Mouse (Mus musculus): ENCODE measurements at regions not wholly inside any gene's neighbourhood (a gene's known extent, or its start where the extent isn't known, plus 50 kb on each side); places are given as distances from the start of the nearest gene placed in this dataset.
A peak's percentile ranks its signal among the peaks of the same experiment; 100 is the strongest.

- Histone ChIP-seq H3K4me1 (replicated peaks; ENCODE audit: control insufficient read depth, insufficient read depth, low read length) (no peaks in the 10 kb centered on the region), H3K36me3 (replicated peaks; ENCODE audit: control insufficient read depth, insufficient read depth) (no peaks in the 10 kb centered on the region), H3K9me3 (ENCODE audit: control insufficient read depth, low read length) (no peaks in the 10 kb centered on the region), H3K9ac (no peak overlapping the region), H3K27me3 (ENCODE audit: control insufficient read depth, insufficient read depth, low read length) (no peaks in the 10 kb centered on the region), H3K4me2 (replicated peaks) (no peak overlapping the region), H3K4me3 (replicated peaks; ENCODE audit: low read length) (no peak overlapping the region), H3K27ac (no peak overlapping the region)
- WGBS = 64% methylated on average over 3 of the region's 3 CpGs
- DNase-seq (ENCODE audit: low spot score) (no peak), ATAC-seq (ENCODE audit: low FRiP score) (peak; percentile 60; the same call in 1 of the 2 replicates)
These were observed 232.0 kb downstream of the Rab28 start for GRCm38 (mm10) chr5:41476001-41476400.

GRCm38 (mm10) chr5:41445512-41446005 is 262.4 kb downstream of the Rab28 start:
- 65% methylated on average over 2 of the region's 2 CpGs for WGBS
- H3K4me1 ChIP-seq (replicated peaks; ENCODE audit: control insufficient read depth, insufficient read depth, low read length) = no peaks in the 10 kb centered on the region
- no peak for ATAC-seq (ENCODE audit: low FRiP score)
- DNase-seq (ENCODE audit: low spot score) = no peak
- H3K9ac ChIP-seq = no peak overlapping the region
- H3K9me3 ChIP-seq (ENCODE audit: control insufficient read depth, low read length) = no peaks in the 10 kb centered on the region
- H3K4me3 ChIP-seq (replicated peaks; ENCODE audit: low read length) = no peak overlapping the region
- no peak overlapping the region for H3K27ac ChIP-seq
- no peaks in the 10 kb centered on the region for H3K36me3 ChIP-seq (replicated peaks; ENCODE audit: control insufficient read depth, insufficient read depth)
- no peaks in the 10 kb centered on the region for H3K27me3 ChIP-seq (ENCODE audit: control insufficient read depth, insufficient read depth, low read length)
- no peak overlapping the region for H3K4me2 ChIP-seq (replicated peaks)

GRCm38 (mm10) chr5:41441081-41441480 is 266.9 kb downstream of the Rab28 start:
- H3K4me3 ChIP-seq (replicated peaks; ENCODE audit: low read length) = no peak overlapping the region
- WGBS = 95% methylated on average over 1 of the region's 1 CpGs
- no peaks in the 10 kb centered on the region for H3K27me3 ChIP-seq (ENCODE audit: control insufficient read depth, insufficient read depth, low read length)
- H3K4me1 ChIP-seq (replicated peaks; ENCODE audit: control insufficient read depth, insufficient read depth, low read length) = no peaks in the 10 kb centered on the region
- no peaks in the 10 kb centered on the region for H3K36me3 ChIP-seq (replicated peaks; ENCODE audit: control insufficient read depth, insufficient read depth)
- no peak for DNase-seq (ENCODE audit: low spot score)
- no peak for ATAC-seq (ENCODE audit: low FRiP score)
- no peak overlapping the region for H3K9ac ChIP-seq
- no peak overlapping the region for H3K27ac ChIP-seq
- H3K9me3 ChIP-seq (ENCODE audit: control insufficient read depth, low read length) = no peaks in the 10 kb centered on the region
- no peak overlapping the region for H3K4me2 ChIP-seq (replicated peaks)

DNA sequence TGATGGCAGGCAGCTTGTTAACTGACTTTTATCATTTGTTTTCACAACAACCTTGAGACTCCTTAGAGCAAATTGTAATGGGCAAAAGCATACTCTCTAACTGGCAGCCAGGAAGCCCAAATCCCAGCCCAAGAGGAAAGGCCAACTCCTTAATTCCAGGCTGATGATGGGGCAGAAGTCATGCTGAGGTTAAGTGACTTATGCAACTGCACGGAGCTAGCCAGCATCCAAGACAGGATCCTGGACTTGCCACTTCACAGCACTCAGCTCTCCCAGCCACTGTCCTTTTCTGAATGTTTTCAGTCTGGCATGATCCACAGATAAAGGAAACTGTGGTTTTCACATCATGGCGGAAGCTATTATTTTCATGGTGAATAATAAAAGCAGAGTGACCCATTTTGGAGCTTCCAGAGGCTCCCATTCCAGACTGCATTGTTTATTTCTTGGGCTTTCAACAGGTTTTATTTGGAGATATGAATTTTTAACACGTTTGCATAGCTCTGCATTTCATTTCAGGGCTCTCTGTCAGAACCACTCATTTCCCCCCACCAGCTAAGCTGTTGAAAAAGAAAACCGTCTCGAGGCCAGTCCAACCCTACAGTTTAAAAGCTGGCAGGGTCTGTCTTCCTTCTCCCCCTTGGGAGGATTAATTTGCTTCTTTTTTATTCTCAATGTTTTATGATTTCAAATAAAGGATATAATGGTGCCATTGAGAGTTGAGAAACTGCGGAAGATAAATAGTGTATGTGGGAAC is 288.7 kb downstream of the Rab28 start:
- Histone ChIP-seq H3K27me3 (ENCODE audit: control insufficient read depth, insufficient read depth, low read length) (no peaks in the 10 kb centered on the region), H3K27ac (no peak overlapping the region), H3K9ac (no peak overlapping the region), H3K36me3 (replicated peaks; ENCODE audit: control insufficient read depth, insufficient read depth) (no peaks in the 10 kb centered on the region), H3K9me3 (ENCODE audit: control insufficient read depth, low read length) (no peaks in the 10 kb centered on the region), H3K4me1 (replicated peaks; ENCODE audit: control insufficient read depth, insufficient read depth, low read length) (no peaks in the 10 kb centered on the region), H3K4me3 (replicated peaks; ENCODE audit: low read length) (no peak overlapping the region), H3K4me2 (replicated peaks) (no peak overlapping the region)
- DNase-seq (ENCODE audit: low spot score) = no peak
- WGBS = 75% methylated on average over 6 of the region's 6 CpGs
- ATAC-seq (ENCODE audit: low FRiP score) = no peak

GRCm38 (mm10) chr5:41409070-41409668 is 298.8 kb downstream of the Rab28 start:
- no peaks in the 10 kb centered on the region for H3K36me3 ChIP-seq (replicated peaks; ENCODE audit: control insufficient read depth, insufficient read depth)
- WGBS = 79% methylated on average over 6 of the region's 6 CpGs
- no peak overlapping the region for H3K4me2 ChIP-seq (replicated peaks)
- ATAC-seq (ENCODE audit: low FRiP score) (no peak), DNase-seq (ENCODE audit: low spot score) (no peak)
- H3K4me3 ChIP-seq (replicated peaks; ENCODE audit: low read length) = no peak overlapping the region
- no peaks in the 10 kb centered on the region for H3K27me3 ChIP-seq (ENCODE audit: control insufficient read depth, insufficient read depth, low read length)
- H3K9ac ChIP-seq = no peak overlapping the region
- no peaks in the 10 kb centered on the region for H3K4me1 ChIP-seq (replicated peaks; ENCODE audit: control insufficient read depth, insufficient read depth, low read length)
- H3K27ac ChIP-seq = no peak overlapping the region
- H3K9me3 ChIP-seq (ENCODE audit: control insufficient read depth, low read length) = no peaks in the 10 kb centered on the region

- no peak overlapping the region for H3K27ac ChIP-seq
- 0 out of 2 replicates have a peak overlapping the region, but pooled peaks have one; percentile 7 for H3K4me2 ChIP-seq (replicated peaks)
- H3K4me3 ChIP-seq (replicated peaks; ENCODE audit: low read length) = no peak overlapping the region
- 82% methylated on average over 14 of the region's 14 CpGs for WGBS
- no peaks in the 10 kb centered on the region for H3K4me1 ChIP-seq (replicated peaks; ENCODE audit: control insufficient read depth, insufficient read depth, low read length)
- H3K27me3 ChIP-seq (ENCODE audit: control insufficient read depth, insufficient read depth, low read length) = no peaks in the 10 kb centered on the region
- ATAC-seq (ENCODE audit: low FRiP score) (0 out of 2 replicates have a peak, but pooled peaks have one; percentile 37), DNase-seq (ENCODE audit: low spot score) (no peak)
- no peaks in the 10 kb centered on the region for H3K36me3 ChIP-seq (replicated peaks; ENCODE audit: control insufficient read depth, insufficient read depth)
- no peaks in the 10 kb centered on the region for H3K9me3 ChIP-seq (ENCODE audit: control insufficient read depth, low read length)
- H3K9ac ChIP-seq = no peak overlapping the region
These were observed 315.1 kb downstream of the Rab28 start for GRCm38 (mm10) chr5:41392802-41393234.

- H3K27ac ChIP-seq = no peak overlapping the region
- H3K9ac ChIP-seq = no peak overlapping the region
- 66% methylated on average over 9 of the region's 9 CpGs for WGBS
- H3K9me3 ChIP-seq (ENCODE audit: control insufficient read depth, low read length) = no peaks in the 10 kb centered on the region
- no peaks in the 10 kb centered on the region for H3K36me3 ChIP-seq (replicated peaks; ENCODE audit: control insufficient read depth, insufficient read depth)
- H3K4me2 ChIP-seq (replicated peaks) = no peak overlapping the region
- H3K4me3 ChIP-seq (replicated peaks; ENCODE audit: low read length) = no peak overlapping the region
- peak; percentile 51 for ATAC-seq (ENCODE audit: low FRiP score)
- H3K27me3 ChIP-seq (ENCODE audit: control insufficient read depth, insufficient read depth, low read length) = no peaks in the 10 kb centered on the region
- no peaks in the 10 kb centered on the region for H3K4me1 ChIP-seq (replicated peaks; ENCODE audit: control insufficient read depth, insufficient read depth, low read length)
- DNase-seq (ENCODE audit: low spot score) = no peak
These were observed 315.8 kb downstream of the Rab28 start for GRCm38 (mm10) chr5:41392137-41392554.

DNA sequence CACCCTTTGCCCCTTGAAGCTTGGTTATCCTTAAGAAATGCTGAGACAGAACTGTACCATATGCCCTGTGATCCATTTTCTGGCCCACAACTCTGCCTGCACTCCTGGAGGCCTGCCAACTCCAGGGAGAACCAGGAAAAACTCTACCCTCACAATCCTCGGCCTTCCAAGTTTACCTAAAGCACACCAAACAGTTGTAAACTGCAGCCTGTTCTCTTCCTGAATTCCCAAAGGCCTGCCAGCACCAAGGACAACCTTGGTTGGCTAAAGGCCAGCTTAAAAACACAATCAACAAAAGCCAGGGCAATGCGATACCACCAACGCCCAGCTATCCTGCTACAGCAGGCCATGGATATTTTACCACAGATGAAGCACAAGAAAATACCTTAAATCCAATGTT is 334.5 kb downstream of the Rab28 start:
- no peaks in the 10 kb centered on the region for H3K9me3 ChIP-seq (ENCODE audit: control insufficient read depth, low read length)
- no peak overlapping the region for H3K4me2 ChIP-seq (replicated peaks)
- no peaks in the 10 kb centered on the region for H3K4me1 ChIP-seq (replicated peaks; ENCODE audit: control insufficient read depth, insufficient read depth, low read length)
- H3K27ac ChIP-seq = no peak overlapping the region
- H3K9ac ChIP-seq = no peak overlapping the region
- DNase-seq (ENCODE audit: low spot score) (no peak), ATAC-seq (ENCODE audit: low FRiP score) (no peak)
- H3K36me3 ChIP-seq (replicated peaks; ENCODE audit: control insufficient read depth, insufficient read depth) = no peaks in the 10 kb centered on the region
- no peaks in the 10 kb centered on the region for H3K27me3 ChIP-seq (ENCODE audit: control insufficient read depth, insufficient read depth, low read length)
- WGBS = 85% methylated on average over 3 of the region's 3 CpGs
- no peak overlapping the region for H3K4me3 ChIP-seq (replicated peaks; ENCODE audit: low read length)

- H3K4me2 ChIP-seq (replicated peaks) = no peak overlapping the region
- no peaks in the 10 kb centered on the region for H3K36me3 ChIP-seq (replicated peaks; ENCODE audit: control insufficient read depth, insufficient read depth)
- WGBS = 84% methylated on average over 4 of the region's 4 CpGs
- no peak overlapping the region for H3K9ac ChIP-seq
- no peak overlapping the region for H3K4me3 ChIP-seq (replicated peaks; ENCODE audit: low read length)
- no peaks in the 10 kb centered on the region for H3K9me3 ChIP-seq (ENCODE audit: control insufficient read depth, low read length)
- no peak overlapping the region for H3K27ac ChIP-seq
- DNase-seq (ENCODE audit: low spot score) = no peak
- H3K4me1 ChIP-seq (replicated peaks; ENCODE audit: control insufficient read depth, insufficient read depth, low read length) = no peaks in the 10 kb centered on the region
- H3K27me3 ChIP-seq (ENCODE audit: control insufficient read depth, insufficient read depth, low read length) = no peaks in the 10 kb centered on the region
- ATAC-seq (ENCODE audit: low FRiP score) = no peak
These were observed 336.5 kb downstream of the Rab28 start for GRCm38 (mm10) chr5:41371461-41371860.

All from hindbrain, embryonic 14.5 days (tissue).